Mouse (Mus musculus) stomach, embryonic 16.5 days (tissue): ENCODE measurements around the gene Catsperz. TPM values are rescaled to one million over a fixed set of nuclear protein-coding genes. Genes with fewer than 3 reads are reported as not detected.
A peak's percentile ranks its signal among the peaks of the same experiment; 100 is the strongest.

Experiments used
- ATAC-seq: fragments of 200-750 bp; cut with Nextera tagmentation; 2 replicates; pipeline ENCODE4 v1.8.0; 2017; ENCODE audit warnings: moderate number of reproducible peaks, moderate TSS enrichment; ENCODE audit not compliant: insufficient read depth, low FRiP score
- H3K27ac ChIP-seq: fragments of 300-500 bp; sonication (generic); 2 replicates; pipeline ENCODE4 v1.5.1; 2014; ENCODE audit warnings: low read length
- H3K27me3 ChIP-seq: fragments of 300-500 bp; sonication (generic); 2 replicates; pipeline ENCODE4 v1.6.1; 2014; ENCODE audit warnings: low read length, control low read depth, mixed read lengths; ENCODE audit not compliant: control insufficient read depth, insufficient read depth
- H3K36me3 ChIP-seq: fragments of 300-500 bp; sonication (generic); 2 replicates; pipeline ENCODE4 v1.6.1; 2014; ENCODE audit warnings: low read length; ENCODE audit not compliant: control insufficient read depth, insufficient read depth
- H3K4me1 ChIP-seq: fragments of 300-500 bp; sonication (generic); 2 replicates; pipeline ENCODE4 v1.6.1; 2014; ENCODE audit warnings: low read length, control low read depth, mixed read lengths; ENCODE audit not compliant: control insufficient read depth, insufficient read depth
- H3K4me2 ChIP-seq: fragments of 300-500 bp; sonication (generic); 2 replicates; pipeline ENCODE4 v1.6.1; 2014; ENCODE audit warnings: low read depth, low read length, mixed read lengths
- H3K4me3 ChIP-seq: fragments of 300-500 bp; sonication (generic); replicated peaks from 2 replicates; pipeline ENCODE4 v1.5.1; 2014; ENCODE audit warnings: mild to moderate bottlenecking, low read length
- H3K9ac ChIP-seq: fragments of 300-500 bp; sonication (generic); 2 replicates; pipeline ENCODE4 v1.6.1; 2014; ENCODE audit warnings: low read length
- H3K9me3 ChIP-seq: fragments of 300-500 bp; sonication (generic); replicated peaks from 2 replicates; pipeline ENCODE4 v1.6.1; 2016; ENCODE audit warnings: low read length, control low read depth; ENCODE audit not compliant: control insufficient read depth
- WGBS: fragments of 180-500 bp; shearing (Covaris S2); extraction: QIAGEN DNeasy Blood & Tissue Kit; methylation state at CpG from one replicate; pipeline ENCODE4 v1.1.7; 2014; 5-methylcytosine and 5-hydroxymethylcytosine counted together
- polyA plus RNA-seq: library from polyadenylated mRNA; unstranded; fragments of >200 nt; fragmentation: Nextera tagmentation; extraction: Ambion mirVana; gene quantifications from 2 replicates; pipeline ENCODE4 v1.2.1, GENCODE M21; 2015

Catsperz gene
- polyA plus RNA-seq, 1 experiment from 2014 or later, result 2.8 TPM

- peaks cover 41% of the 10 kb centered on the region for H3K4me1 ChIP-seq
- no peaks in the 10 kb centered on the region for H3K9me3 ChIP-seq
- WGBS, result 7% methylated on average over 15 of the region's 15 CpGs
- ATAC-seq, result peak; percentile 45; the same call in 1 of the 2 replicates
- H3K27ac ChIP-seq, result peak overlapping the region; percentile 78
- H3K9ac ChIP-seq, result peak overlapping the region; percentile 85
- no peaks in the 10 kb centered on the region for H3K27me3 ChIP-seq
- H3K36me3 ChIP-seq, result peaks cover 23% of the 10 kb centered on the region
- H3K4me3 ChIP-seq, result peak overlapping the region; percentile 75
- H3K4me2 ChIP-seq, result peak overlapping the region; percentile 74
Observed at GRCm38 (mm10) chr19:6968491-6969271, 43.5 kb upstream of the Catsperz start.

- no peaks in the 10 kb centered on the region for H3K27me3 ChIP-seq
- H3K27ac ChIP-seq, result no peak overlapping the region
- H3K4me2 ChIP-seq, result no peak overlapping the region
- H3K9ac ChIP-seq, result no peak overlapping the region
- H3K9me3 ChIP-seq, result no peaks in the 10 kb centered on the region
- 83% methylated on average over 10 of the region's 10 CpGs for WGBS
- H3K36me3 ChIP-seq, result peaks cover 31% of the 10 kb centered on the region
- H3K4me1 ChIP-seq, result peaks cover 14% of the 10 kb centered on the region; the same call in 1 of the 2 replicates
- no peak overlapping the region for H3K4me3 ChIP-seq
- ATAC-seq, result no peak
Observed at GRCm38 (mm10) chr19:6956461-6956860, 31.3 kb upstream of the Catsperz start.

DNA sequence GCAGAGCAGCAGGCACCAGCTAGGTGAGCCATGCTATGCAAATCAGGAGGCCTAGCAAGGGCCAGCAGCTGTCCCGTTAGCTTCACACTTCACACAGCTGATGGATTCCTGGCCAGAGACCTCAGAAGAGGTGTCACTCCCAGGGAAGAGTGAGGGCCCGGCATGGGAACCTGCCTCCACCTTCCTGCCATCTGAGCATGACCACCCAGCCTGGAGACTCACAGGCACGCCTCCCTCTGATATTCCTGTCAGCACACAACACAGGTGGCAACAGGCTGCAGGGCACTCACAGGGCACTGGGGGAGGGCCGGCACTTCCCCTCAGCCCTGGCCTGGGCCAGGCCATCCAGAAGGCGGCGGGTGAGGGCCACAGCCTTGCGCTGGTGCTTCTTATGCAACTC, 30.2 kb upstream of the Catsperz start:
- peaks cover 28% of the 10 kb centered on the region for H3K36me3 ChIP-seq
- no peaks in the 10 kb centered on the region for H3K27me3 ChIP-seq
- H3K4me1 ChIP-seq, result peaks cover 14% of the 10 kb centered on the region; the same call in 1 of the 2 replicates
- H3K4me2 ChIP-seq, result no peak overlapping the region
- H3K9ac ChIP-seq, result 0 out of 2 replicates have a peak overlapping the region, but pooled peaks have one; percentile 13
- WGBS, result 76% methylated on average over 7 of the region's 7 CpGs
- no peaks in the 10 kb centered on the region for H3K9me3 ChIP-seq
- no peak for ATAC-seq
- H3K4me3 ChIP-seq, result no peak overlapping the region
- H3K27ac ChIP-seq, result no peak overlapping the region

- H3K4me1 ChIP-seq, result peaks cover 27% of the 10 kb centered on the region
- H3K36me3 ChIP-seq, result peaks cover 20% of the 10 kb centered on the region
- 58% methylated on average over 9 of the region's 9 CpGs for WGBS
- H3K9ac ChIP-seq, result 0 out of 2 replicates have a peak overlapping the region, but pooled peaks have one; percentile 27
- no peak overlapping the region for H3K4me2 ChIP-seq
- no peak overlapping the region for H3K4me3 ChIP-seq
- H3K27ac ChIP-seq, result no peak overlapping the region
- ATAC-seq, result no peak
- no peaks in the 10 kb centered on the region for H3K9me3 ChIP-seq
- H3K27me3 ChIP-seq, result no peaks in the 10 kb centered on the region
Observed at GRCm38 (mm10) chr19:6954046-6954445, 28.9 kb upstream of the Catsperz start.

DNA sequence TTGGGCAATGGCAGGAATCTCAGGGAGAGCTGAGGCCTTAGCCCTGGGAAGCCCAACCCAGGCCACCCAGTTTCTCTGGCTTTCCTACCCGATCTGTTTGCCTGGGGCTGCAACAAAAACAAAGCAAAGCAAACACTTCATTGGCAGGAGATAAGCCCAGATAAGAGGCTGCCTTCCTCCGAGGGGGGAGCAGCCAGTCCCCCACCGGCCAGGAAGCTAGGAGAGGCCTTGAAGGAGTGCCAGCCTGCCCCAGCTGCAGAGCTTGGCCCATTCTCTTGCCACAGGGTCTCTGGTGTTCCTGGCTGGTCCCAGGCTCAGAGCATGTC, 27.5 kb upstream of the Catsperz start:
- ATAC-seq, result peak; percentile 18; the same call in 1 of the 2 replicates
- Histone ChIP-seq H3K9ac (peak overlapping the region; percentile 82), H3K27me3 (no peaks in the 10 kb centered on the region), H3K36me3 (peaks cover 10% of the 10 kb centered on the region), H3K4me2 (peak overlapping the region; percentile 62), H3K4me3 (peak overlapping the region; percentile 68), H3K4me1 (peaks cover 27% of the 10 kb centered on the region), H3K27ac (peak overlapping the region; percentile 98), H3K9me3 (no peaks in the 10 kb centered on the region)
- 8% methylated on average over 3 of the region's 3 CpGs for WGBS

DNA sequence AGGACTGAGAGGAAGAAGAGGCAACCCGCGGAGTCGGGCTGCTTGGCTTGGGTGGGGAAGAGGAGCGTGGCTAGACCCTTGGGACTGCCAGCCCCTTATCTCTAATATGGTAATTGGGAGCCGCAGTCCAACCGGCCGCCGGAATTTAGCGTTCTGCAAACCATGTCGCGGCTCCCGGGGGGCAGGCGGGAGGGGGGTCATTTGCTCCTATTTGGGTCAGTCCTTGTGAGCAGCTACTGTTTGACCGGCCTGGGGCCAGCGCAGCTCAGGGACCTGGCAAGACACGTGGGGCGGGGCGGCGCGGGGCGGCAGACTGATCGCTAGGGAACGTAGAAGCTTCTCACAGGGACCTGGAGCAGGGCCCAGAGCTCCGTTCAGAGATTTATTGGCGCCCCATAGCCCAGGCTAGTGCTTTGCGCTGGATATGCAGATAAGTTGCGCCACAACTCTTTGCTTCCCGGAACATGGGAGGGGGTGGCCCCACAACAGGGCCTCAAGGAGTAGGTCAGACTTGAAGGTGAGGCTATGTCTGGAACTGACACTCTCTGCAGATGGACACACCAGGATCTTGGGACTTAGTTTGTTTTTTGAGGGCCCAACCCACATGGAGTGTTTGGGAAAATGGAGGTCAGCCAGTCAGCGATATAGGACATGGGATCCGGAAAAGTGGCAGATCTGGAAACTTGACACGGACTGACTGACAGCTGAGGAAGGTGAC, 27.0 kb upstream of the Catsperz start:
- Histone ChIP-seq H3K9ac (peak overlapping the region; percentile 82), H3K27me3 (no peaks in the 10 kb centered on the region), H3K36me3 (peaks cover 10% of the 10 kb centered on the region), H3K9me3 (no peaks in the 10 kb centered on the region), H3K4me1 (peaks cover 27% of the 10 kb centered on the region), H3K4me3 (peak overlapping the region; percentile 68), H3K4me2 (peak overlapping the region; percentile 62), H3K27ac (peak overlapping the region; percentile 98)
- WGBS, result 2% methylated on average over 31 of the region's 31 CpGs
- peak; percentile 41 for ATAC-seq

DNA sequence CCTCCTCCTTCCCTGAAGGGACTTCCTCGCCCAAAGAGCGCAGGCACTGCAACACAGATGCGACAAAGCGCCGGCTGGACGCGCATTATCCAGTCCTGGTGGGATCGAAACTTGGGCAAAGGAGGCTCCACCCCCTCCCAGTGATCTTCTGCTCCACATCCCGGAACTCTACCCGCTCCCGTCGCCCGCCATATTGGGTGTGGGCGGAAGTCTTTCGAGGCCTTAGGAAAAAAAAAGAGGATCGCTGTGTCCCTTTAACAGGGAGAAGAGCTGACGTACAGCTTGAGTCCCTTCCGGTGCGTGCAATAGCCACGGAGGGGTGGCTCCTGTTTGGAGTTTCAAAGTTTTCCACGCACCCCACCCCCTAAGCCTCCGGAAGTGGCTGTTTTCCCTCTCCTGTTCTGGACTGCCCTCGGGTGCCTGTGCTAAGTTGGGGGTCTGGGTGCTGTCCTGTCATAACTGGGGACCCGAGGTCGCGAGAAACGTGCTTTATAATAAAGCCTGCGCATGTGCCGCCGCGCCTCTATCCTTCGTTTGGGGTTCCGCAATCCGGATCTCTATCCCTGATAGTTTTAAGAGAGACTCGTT, 26.3 kb upstream of the Catsperz start:
- Histone ChIP-seq H3K9me3 (no peaks in the 10 kb centered on the region), H3K4me3 (peak overlapping the region; percentile 68), H3K27ac (peak overlapping the region; percentile 98), H3K4me2 (peak overlapping the region; percentile 62), H3K4me1 (peaks cover 27% of the 10 kb centered on the region), H3K27me3 (no peaks in the 10 kb centered on the region), H3K9ac (peak overlapping the region; percentile 82), H3K36me3 (peaks cover 10% of the 10 kb centered on the region)
- under 1% methylated on average over 35 of the region's 35 CpGs for WGBS
- peak; percentile 81 for ATAC-seq

- under 1% methylated on average over 28 of the region's 28 CpGs for WGBS
- peaks cover 9% of the 10 kb centered on the region for H3K36me3 ChIP-seq
- ATAC-seq, result peak; percentile 35; the same call in 1 of the 2 replicates
Observed at GRCm38 (mm10) chr19:6950613-6951153, 25.5 kb upstream of the Catsperz start.

More at GRCm38 (mm10) chr19:6950613-6951153, 25.5 kb upstream of the Catsperz start:
- Histone ChIP-seq H3K27ac (peak overlapping the region; percentile 98), H3K9ac (peak overlapping the region; percentile 82), H3K4me3 (peak overlapping the region; percentile 68), H3K9me3 (no peaks in the 10 kb centered on the region), H3K27me3 (no peaks in the 10 kb centered on the region), H3K4me2 (peak overlapping the region; percentile 62), H3K4me1 (peaks cover 27% of the 10 kb centered on the region)
